Mouse (Mus musculus): Measurements from ENCODE around the gene Nlrp3. TPM values are rescaled to one million over a fixed set of nuclear protein-coding genes. Genes with fewer than 3 reads are reported as not detected.

Gene Nlrp3
- polyA plus RNA-seq (2017; shearing (Covaris generic)), result not detected

DNA sequence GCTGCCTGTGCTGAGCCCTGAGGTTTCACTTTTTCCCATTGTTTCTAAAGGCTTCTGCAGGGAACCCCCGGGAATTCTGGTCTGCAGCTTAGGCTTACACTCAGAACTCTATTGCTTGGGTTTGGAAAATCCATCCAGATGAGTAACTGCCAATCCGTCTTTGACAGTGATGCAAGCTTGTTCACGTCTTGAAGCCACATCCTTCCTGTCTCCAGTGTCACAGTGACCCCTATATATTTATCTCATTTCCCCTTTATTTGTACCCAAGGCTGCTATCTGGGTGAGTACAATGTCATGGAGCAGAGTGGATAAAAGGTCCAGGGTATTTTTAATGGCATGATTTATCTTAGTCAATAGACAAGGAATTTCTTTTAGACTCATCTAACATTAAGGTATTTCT, at the start of gene Nlrp3:
Gene Nlrp3 (plus strand): TSS at position 245 of the 400 bp plus-strand sequence.

DNA sequence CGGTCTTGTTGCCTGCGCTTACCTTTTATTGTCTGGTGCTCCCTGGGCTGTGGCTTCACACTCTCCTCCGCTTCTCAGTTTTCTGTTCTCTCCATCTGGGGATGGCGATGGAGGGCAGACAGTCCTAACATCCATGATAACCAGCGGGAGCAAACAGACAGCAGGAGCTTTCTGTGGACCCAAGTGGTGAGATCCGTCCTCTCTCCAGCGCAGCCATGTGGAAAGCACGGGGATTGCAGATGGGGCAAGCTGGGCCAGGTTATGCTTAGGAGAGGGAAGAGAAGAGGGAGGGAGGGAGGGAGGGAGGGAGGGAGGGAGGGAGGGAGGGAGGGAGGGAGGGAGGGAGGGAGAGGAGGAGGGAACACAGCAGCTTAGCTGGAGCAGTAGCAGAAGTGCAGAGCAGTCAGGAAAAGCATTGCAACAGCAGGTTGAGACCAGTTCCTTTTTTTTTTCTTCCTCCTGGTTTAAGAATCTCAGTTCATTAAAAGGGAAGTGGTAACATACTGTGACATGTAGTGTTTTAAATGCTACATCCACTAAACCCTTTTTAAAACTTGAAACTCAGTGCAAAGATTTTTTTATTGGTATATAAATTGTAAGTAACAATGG, 14.8 kb upstream of the Nlrp3 start, which contains the start of gene Zkscan17:
Gene Zkscan17 (minus strand): TSS at position 280 of the 609 bp plus-strand sequence.

DNA sequence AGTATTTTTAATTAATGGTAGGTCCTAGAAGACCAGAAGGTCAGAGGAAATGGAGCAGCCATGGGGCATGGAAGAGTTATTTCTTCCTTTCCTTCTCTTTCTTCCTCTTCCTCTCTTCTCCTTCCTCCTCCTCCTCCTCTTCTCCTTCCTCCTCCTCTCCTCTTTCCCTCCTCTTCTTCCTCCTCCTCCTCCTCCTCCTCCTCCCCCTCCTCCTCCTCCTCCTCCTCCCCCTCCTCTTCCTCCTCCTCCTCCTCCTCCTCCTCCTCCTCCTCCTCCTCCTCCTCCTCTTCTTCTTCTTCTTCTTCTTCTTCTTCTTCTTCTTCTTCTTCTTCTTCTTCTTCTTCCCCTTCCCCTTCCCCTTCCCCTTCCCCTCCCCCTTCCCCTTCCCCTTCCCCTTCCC, 34.8 kb downstream of the Nlrp3 start, which contains the start of gene Olfr222:
Gene Olfr222 (minus strand): TSS at position 101 of the 400 bp plus-strand sequence.

DNA sequence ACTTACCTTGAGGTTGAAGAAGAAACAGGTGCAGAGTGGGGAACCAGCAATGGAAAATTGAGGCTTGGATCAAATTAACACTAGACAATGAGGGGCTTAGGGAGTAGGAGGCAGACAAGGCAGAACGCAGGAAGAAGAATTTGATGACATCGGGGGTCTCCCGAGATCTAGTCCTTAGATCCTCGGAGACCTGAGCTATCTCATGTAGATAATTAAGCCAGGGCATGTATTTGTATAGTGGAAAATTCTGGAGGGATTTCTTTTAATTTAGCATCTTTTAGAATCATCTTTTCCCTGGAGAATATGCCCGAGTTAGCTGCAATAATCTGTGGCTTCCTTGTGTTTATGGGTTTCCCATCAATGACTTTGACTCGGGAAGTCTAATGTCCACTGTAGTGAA, 51.8 kb downstream of the Nlrp3 start, which contains the start of gene Olfr223:
Gene Olfr223 (minus strand): TSS at position 101 of the 400 bp plus-strand sequence.

Other genes with a start within 250 kb of the Nlrp3 start
- not detected for gene Wnt9a, start 234.6 kb upstream of the Nlrp3 start, polyA plus RNA-seq (2017; shearing (Covaris generic))
- gene Prss38, start 165.9 kb upstream of the Nlrp3 start, polyA plus RNA-seq (2017; shearing (Covaris generic)), result not detected
- gene Jmjd4, start 91.5 kb upstream of the Nlrp3 start, polyA plus RNA-seq (2017; shearing (Covaris generic)), result 14.5 TPM
- gene Snap47, start 90.4 kb upstream of the Nlrp3 start, polyA plus RNA-seq (2017; shearing (Covaris generic)), result 64.8 TPM
- 2.9 TPM for gene Zfp867, start 69.1 kb upstream of the Nlrp3 start, polyA plus RNA-seq (2017; shearing (Covaris generic))
- 28.0 TPM for gene Zkscan17, start 14.8 kb upstream of the Nlrp3 start, polyA plus RNA-seq (2017; shearing (Covaris generic))
- not detected for gene Olfr222, start 34.7 kb downstream of the Nlrp3 start, polyA plus RNA-seq (2017; shearing (Covaris generic))
- not detected for gene Olfr223, start 51.7 kb downstream of the Nlrp3 start, polyA plus RNA-seq (2017; shearing (Covaris generic))
- gene Mprip, start 119.7 kb downstream of the Nlrp3 start, polyA plus RNA-seq (2017; shearing (Covaris generic)), result 10.2 TPM
- gene Pld6, start 246.1 kb downstream of the Nlrp3 start, polyA plus RNA-seq (2017; shearing (Covaris generic)), result 0.16 TPM

All from activated CD4-positive, CD25-positive, alpha-beta regulatory T cell, adult 9 weeks (primary cell).